Mouse (Mus musculus): ENCODE measurements at regions not wholly inside any gene's neighbourhood (a gene's known extent, or its start where the extent isn't known, plus 50 kb on each side); places are given as distances from the start of the nearest gene placed in this dataset.

GRCm38 (mm10) chr13:51276601-51277000 is 105.8 kb downstream of the Nxnl2 start:
- WGBS = 90% methylated on average over 7 of the region's 7 CpGs
- Histone ChIP-seq H3K4me2 (replicated peaks) (no peak overlapping the region), H3K36me3 (no peaks in the 10 kb centered on the region), H3K27ac (no peak overlapping the region), H3K9ac (replicated peaks) (no peak overlapping the region), H3K4me1 (replicated peaks) (peaks cover 9% of the 10 kb centered on the region), H3K9me3 (no peaks in the 10 kb centered on the region), H3K27me3 (no peaks in the 10 kb centered on the region), H3K4me3 (replicated peaks) (no peak overlapping the region)
- no peak for ATAC-seq

- ATAC-seq = no peak
- H3K36me3 ChIP-seq = no peaks in the 10 kb centered on the region
- H3K27ac ChIP-seq = no peak overlapping the region
- H3K4me3 ChIP-seq (replicated peaks) = no peak overlapping the region
- peaks cover 9% of the 10 kb centered on the region for H3K4me1 ChIP-seq (replicated peaks)
- no peak overlapping the region for H3K4me2 ChIP-seq (replicated peaks)
- H3K27me3 ChIP-seq = no peaks in the 10 kb centered on the region
- WGBS = 81% methylated on average over 10 of the region's 10 CpGs
- no peaks in the 10 kb centered on the region for H3K9me3 ChIP-seq
- no peak overlapping the region for H3K9ac ChIP-seq (replicated peaks)
Observed at GRCm38 (mm10) chr13:51277515-51277914, 106.7 kb downstream of the Nxnl2 start.

DNA sequence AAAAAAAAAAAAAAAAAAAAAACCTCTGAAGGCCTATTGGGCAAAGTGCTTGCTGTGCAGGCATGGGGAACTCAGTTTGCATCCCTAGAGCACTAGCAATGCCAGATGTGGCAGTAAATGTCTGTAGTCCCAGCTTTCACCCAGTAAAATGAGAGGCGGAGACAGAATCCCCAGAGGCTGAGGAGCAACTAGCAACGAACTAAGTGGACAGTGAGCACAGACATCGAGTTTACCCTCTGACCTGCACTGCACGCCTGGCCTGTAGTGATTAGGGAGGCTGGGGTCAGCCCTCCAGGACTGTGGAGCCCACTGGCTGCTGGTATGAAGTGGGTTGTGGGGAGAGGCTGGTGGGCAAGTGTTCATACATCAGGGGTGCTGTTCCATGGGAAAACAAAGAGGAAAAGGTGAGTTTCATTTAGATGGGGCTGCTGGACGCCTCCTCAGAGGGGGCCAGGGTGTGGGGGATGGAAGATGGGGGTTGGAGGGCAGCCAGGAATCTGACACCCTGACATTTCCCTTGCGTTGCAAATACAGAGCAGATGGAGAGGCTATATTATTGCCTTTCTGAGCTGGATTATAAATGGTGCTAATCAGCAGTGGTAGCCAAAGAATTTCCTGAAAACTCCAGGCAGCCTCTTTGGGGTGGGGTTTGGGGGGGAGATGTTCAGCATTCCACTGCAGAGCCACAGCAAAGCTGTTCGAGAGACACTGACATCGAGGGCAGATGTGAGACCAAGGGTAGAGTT is 109.0 kb downstream of the Nxnl2 start:
- Histone ChIP-seq H3K9ac (replicated peaks) (no peak overlapping the region), H3K4me3 (replicated peaks) (no peak overlapping the region), H3K9me3 (no peaks in the 10 kb centered on the region), H3K27me3 (no peaks in the 10 kb centered on the region), H3K36me3 (no peaks in the 10 kb centered on the region), H3K4me1 (replicated peaks) (peaks cover 9% of the 10 kb centered on the region), H3K27ac (no peak overlapping the region), H3K4me2 (replicated peaks) (no peak overlapping the region)
- ATAC-seq = 0 out of 2 replicates have a peak, but pooled peaks have one; percentile 27
- 52% methylated on average over 8 of the region's 8 CpGs for WGBS

- ATAC-seq = 0 out of 2 replicates have a peak, but pooled peaks have one; percentile 34
- Histone ChIP-seq H3K4me1 (replicated peaks) (peaks cover 9% of the 10 kb centered on the region), H3K4me3 (replicated peaks) (no peak overlapping the region), H3K27ac (no peak overlapping the region), H3K27me3 (no peaks in the 10 kb centered on the region), H3K9ac (replicated peaks) (no peak overlapping the region), H3K36me3 (no peaks in the 10 kb centered on the region), H3K9me3 (no peaks in the 10 kb centered on the region), H3K4me2 (replicated peaks) (no peak overlapping the region)
- WGBS = 64% methylated on average over 8 of the region's 8 CpGs
Observed at GRCm38 (mm10) chr13:51280388-51280753, 109.5 kb downstream of the Nxnl2 start.

- no peak overlapping the region for H3K4me3 ChIP-seq (replicated peaks)
- H3K27me3 ChIP-seq = no peaks in the 10 kb centered on the region
- peaks cover 8% of the 10 kb centered on the region; the same call in 1 of the 2 replicates for H3K9me3 ChIP-seq
- no peak overlapping the region for H3K4me2 ChIP-seq (replicated peaks)
- no peaks in the 10 kb centered on the region for H3K36me3 ChIP-seq
- H3K27ac ChIP-seq = no peak overlapping the region
- no peak overlapping the region for H3K9ac ChIP-seq (replicated peaks)
- H3K4me1 ChIP-seq (replicated peaks) = peaks cover 8% of the 10 kb centered on the region
- no peak for ATAC-seq
Observed at GRCm38 (mm10) chr13:51284679-51285078, 113.9 kb downstream of the Nxnl2 start.

GRCm38 (mm10) chr13:51289442-51289841 is 118.6 kb downstream of the Nxnl2 start:
- no peak overlapping the region for H3K9ac ChIP-seq (replicated peaks)
- no peaks in the 10 kb centered on the region for H3K36me3 ChIP-seq
- peaks cover 8% of the 10 kb centered on the region; the same call in 1 of the 2 replicates for H3K9me3 ChIP-seq
- no peak for ATAC-seq
- no peaks in the 10 kb centered on the region for H3K4me1 ChIP-seq (replicated peaks)
- H3K4me2 ChIP-seq (replicated peaks) = no peak overlapping the region
- H3K27ac ChIP-seq = no peak overlapping the region
- 75% methylated on average over 4 of the region's 4 CpGs for WGBS
- H3K27me3 ChIP-seq = no peaks in the 10 kb centered on the region
- no peak overlapping the region for H3K4me3 ChIP-seq (replicated peaks)

GRCm38 (mm10) chr13:51290021-51290424 is 118.4 kb upstream of the S1pr3 start:
- Histone ChIP-seq H3K9ac (replicated peaks) (no peak overlapping the region), H3K4me3 (replicated peaks) (no peak overlapping the region), H3K27ac (no peak overlapping the region), H3K9me3 (peaks cover 8% of the 10 kb centered on the region; the same call in 1 of the 2 replicates), H3K4me1 (replicated peaks) (no peaks in the 10 kb centered on the region), H3K36me3 (no peaks in the 10 kb centered on the region), H3K4me2 (replicated peaks) (no peak overlapping the region), H3K27me3 (no peaks in the 10 kb centered on the region)
- no peak for ATAC-seq
- 85% methylated on average over 7 of the region's 7 CpGs for WGBS

DNA sequence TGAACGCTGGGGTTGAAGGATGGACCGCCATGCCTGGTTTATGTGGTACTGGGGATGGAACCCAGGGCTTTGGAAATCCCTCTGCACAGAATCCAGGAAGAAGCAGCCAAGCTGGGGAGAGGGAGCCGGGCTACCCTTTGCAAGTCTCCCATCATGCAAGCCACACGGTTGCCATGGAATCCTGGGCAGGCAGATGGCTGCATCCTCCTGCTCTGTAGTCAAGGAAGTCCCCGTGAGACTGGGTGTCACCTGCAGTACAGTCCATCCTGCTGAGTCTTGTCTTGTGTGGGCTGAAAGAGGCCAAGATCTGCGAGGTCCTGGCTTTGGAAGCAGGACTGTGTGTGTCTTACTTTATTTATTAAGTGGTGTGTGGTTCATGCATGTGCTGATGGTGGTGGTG is 117.5 kb upstream of the S1pr3 start:
- Histone ChIP-seq H3K4me3 (replicated peaks) (no peak overlapping the region), H3K27ac (no peak overlapping the region), H3K9ac (replicated peaks) (no peak overlapping the region), H3K27me3 (no peaks in the 10 kb centered on the region), H3K9me3 (peaks cover 8% of the 10 kb centered on the region; the same call in 1 of the 2 replicates), H3K4me2 (replicated peaks) (no peak overlapping the region), H3K4me1 (replicated peaks) (no peaks in the 10 kb centered on the region), H3K36me3 (no peaks in the 10 kb centered on the region)
- ATAC-seq = 0 out of 2 replicates have a peak, but pooled peaks have one; percentile 24
- WGBS = 67% methylated on average over 6 of the region's 6 CpGs

GRCm38 (mm10) chr13:51293047-51293446 is 115.4 kb upstream of the S1pr3 start:
- H3K27ac ChIP-seq = no peak overlapping the region
- 76% methylated on average over 4 of the region's 4 CpGs for WGBS
- H3K9ac ChIP-seq (replicated peaks) = no peak overlapping the region

DNA sequence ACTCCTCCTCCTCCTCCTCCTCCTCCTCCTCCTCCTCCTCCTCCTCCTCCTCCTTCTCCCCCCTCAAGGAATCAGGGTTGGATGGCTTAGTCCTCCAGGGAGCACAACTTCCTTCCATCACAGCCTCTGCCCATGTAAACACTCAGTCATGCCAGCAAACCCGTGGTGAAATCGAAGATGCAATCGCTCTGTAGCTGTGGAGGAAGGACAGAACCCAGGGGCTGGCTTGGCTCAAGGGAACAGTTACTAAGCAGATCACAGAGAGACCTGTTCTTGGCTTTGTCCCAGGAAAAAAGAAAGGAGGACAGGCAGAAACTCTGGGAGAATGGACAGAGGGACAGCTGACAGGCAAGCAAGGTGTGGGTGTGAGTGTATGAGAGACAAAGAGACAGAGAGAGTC is 112.6 kb upstream of the S1pr3 start:
- Histone ChIP-seq H3K4me1 (replicated peaks) (no peaks in the 10 kb centered on the region; the same call in 1 of the 2 replicates), H3K27ac (no peak overlapping the region), H3K4me2 (replicated peaks) (no peak overlapping the region), H3K9me3 (no peaks in the 10 kb centered on the region), H3K27me3 (no peaks in the 10 kb centered on the region), H3K9ac (replicated peaks) (no peak overlapping the region), H3K36me3 (no peaks in the 10 kb centered on the region), H3K4me3 (replicated peaks) (no peak overlapping the region)
- 90% methylated on average over 3 of the region's 3 CpGs for WGBS
- no peak for ATAC-seq

More at GRCm38 (mm10) chr13:51293047-51293446, 115.4 kb upstream of the S1pr3 start:
- H3K4me1 ChIP-seq (replicated peaks) = no peaks in the 10 kb centered on the region; the same call in 1 of the 2 replicates
- H3K36me3 ChIP-seq = no peaks in the 10 kb centered on the region
- no peak overlapping the region for H3K4me3 ChIP-seq (replicated peaks)
- no peak for ATAC-seq
- H3K9me3 ChIP-seq = peaks cover 8% of the 10 kb centered on the region; the same call in 1 of the 2 replicates
- no peak overlapping the region for H3K4me2 ChIP-seq (replicated peaks)
- H3K27me3 ChIP-seq = no peaks in the 10 kb centered on the region

DNA sequence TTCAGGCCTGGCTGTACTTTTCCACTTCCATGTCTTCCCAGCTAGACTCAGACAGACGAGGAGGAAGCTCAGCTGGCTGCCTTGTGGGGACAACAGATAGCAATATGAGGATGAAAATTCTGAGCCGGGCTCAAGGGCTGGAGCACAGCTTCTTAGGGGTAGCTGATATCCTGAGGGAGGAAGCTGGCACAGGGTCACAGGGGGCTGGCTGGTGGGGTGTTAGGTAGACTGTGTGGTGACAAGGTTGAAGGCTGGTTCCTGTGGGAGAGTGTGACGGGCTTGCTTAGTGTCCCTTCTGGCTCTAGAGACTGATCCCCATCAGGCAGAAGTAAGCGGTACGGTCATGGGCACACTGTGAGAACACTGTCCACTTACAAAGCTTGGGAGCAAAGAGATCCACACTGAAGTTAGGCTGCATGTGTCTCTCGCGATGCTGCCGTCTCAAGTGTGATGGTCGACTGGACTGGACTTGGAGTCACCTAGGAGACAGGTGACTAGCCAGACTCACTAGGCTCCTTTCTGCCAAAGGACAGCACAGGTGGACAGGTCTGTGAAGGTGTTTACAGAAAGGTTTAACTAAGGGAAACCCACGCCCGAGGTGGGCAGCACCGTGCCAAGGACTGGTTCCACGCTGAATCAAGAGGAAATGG is 111.1 kb upstream of the S1pr3 start:
- Histone ChIP-seq H3K4me1 (replicated peaks) (no peaks in the 10 kb centered on the region; the same call in 1 of the 2 replicates), H3K9ac (replicated peaks) (no peak overlapping the region), H3K36me3 (no peaks in the 10 kb centered on the region), H3K4me3 (replicated peaks) (no peak overlapping the region), H3K9me3 (no peaks in the 10 kb centered on the region), H3K27ac (no peak overlapping the region), H3K27me3 (no peaks in the 10 kb centered on the region), H3K4me2 (replicated peaks) (no peak overlapping the region)
- 94% methylated on average over 13 of the region's 13 CpGs for WGBS
- no peak for ATAC-seq

DNA sequence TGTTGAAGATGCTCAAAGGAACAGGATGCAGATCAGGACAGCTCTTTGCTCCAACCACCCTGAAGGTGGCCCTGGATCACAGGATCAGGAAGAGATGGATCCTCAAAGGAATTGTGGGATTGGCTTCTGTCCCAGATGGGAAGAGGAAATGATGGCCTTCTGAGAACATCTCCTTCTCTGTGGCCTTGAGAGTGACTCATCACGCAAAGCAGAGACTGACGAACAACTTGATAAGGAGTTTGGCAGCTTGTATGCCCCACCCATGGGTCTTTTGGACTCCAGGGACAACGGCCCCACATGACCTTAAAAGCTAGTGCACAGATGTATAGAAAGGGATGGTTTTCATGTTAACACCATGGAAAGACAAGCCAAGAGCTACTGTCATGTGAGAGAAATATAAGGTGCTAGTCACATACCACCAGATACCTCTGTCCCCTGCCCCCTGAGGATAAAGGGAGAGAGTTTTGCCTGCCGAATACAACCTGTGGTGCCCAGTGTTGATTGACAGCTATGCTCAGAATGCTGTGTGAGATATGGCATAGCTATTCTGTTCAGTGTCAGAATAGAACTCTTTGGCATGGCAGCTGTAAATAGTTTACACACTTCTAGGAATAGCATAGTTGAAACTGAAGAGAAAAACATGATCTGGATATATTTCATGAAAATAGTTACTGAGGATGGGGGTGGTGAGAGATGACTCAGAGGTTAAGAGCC is 109.2 kb upstream of the S1pr3 start:
- 92% methylated on average over 4 of the region's 4 CpGs for WGBS
- no peaks in the 10 kb centered on the region for H3K9me3 ChIP-seq
- no peaks in the 10 kb centered on the region for H3K27me3 ChIP-seq
- H3K4me3 ChIP-seq (replicated peaks) = no peak overlapping the region
- no peak for ATAC-seq
- H3K36me3 ChIP-seq = no peaks in the 10 kb centered on the region
- H3K4me1 ChIP-seq (replicated peaks) = no peaks in the 10 kb centered on the region; the same call in 1 of the 2 replicates
- no peak overlapping the region for H3K9ac ChIP-seq (replicated peaks)
- H3K27ac ChIP-seq = no peak overlapping the region
- no peak overlapping the region for H3K4me2 ChIP-seq (replicated peaks)

Measured in midbrain, embryonic 13.5 days (tissue).